Mouse (Mus musculus) adrenal gland, postnatal 36 days (tissue): ENCODE measurements around the gene Ptpn13. TPM values are rescaled to one million over a fixed set of nuclear protein-coding genes. Genes with fewer than 3 reads are reported as not detected.

Experiments used
- DNase-seq, 2 experiments: peaks; one replicate each; pipeline ENCODE4 v3.0.0; 2021; ENCODE audit warnings: mixed read lengths in 1 of 2
- long read RNA-seq, 2 experiments: library from polyadenylated mRNA; stranded (forward); transcript quantifications; one replicate each; pipeline ENCODE4 v2.0.0; 2021; ENCODE audit warnings: borderline sequencing depth in 2 of 2
- total RNA-seq, 2 experiments: library from RNA; stranded (reverse); gene quantifications; 2 replicates each; pipeline ENCODE4 v1.2.3; 2021

Ptpn13 gene
- 10 to 100 TPM; 18.7 to 42.8 TPM for total RNA-seq
- long read RNA-seq, experiment 1, partial matches to known transcripts = 2 of 14 reads
- long read RNA-seq, experiment 1, other reads (novel, unspliced or antisense) = 11 of 14 reads
- long read RNA-seq, experiment 2, partial matches to known transcripts = 1 of 8 reads
- long read RNA-seq, experiment 2, other reads (novel, unspliced or antisense) = 7 of 8 reads

GRCm38 (mm10) chr5:103424678-103425319 lies at the start of gene Ptpn13:
TSS of gene Ptpn13 (plus strand) at chr5:103425192.
- peak; percentile 99 for DNase-seq

GRCm38 (mm10) chr5:103375226-103375625 lies 49.8 kb upstream of the Ptpn13 start:
- DNase-seq = no peak

- DNase-seq = peak; percentile 12 to 34
Measured at GRCm38 (mm10) chr5:103376354-103377295, 48.4 kb upstream of the Ptpn13 start.

- no peak for DNase-seq
Measured at GRCm38 (mm10) chr5:103377493-103378130, 47.4 kb upstream of the Ptpn13 start.

GRCm38 (mm10) chr5:103380785-103381527 lies 44.0 kb upstream of the Ptpn13 start:
- no peak for DNase-seq

GRCm38 (mm10) chr5:103382951-103383350 lies 42.0 kb upstream of the Ptpn13 start:
- no peak for DNase-seq

- no peak for DNase-seq
Measured at GRCm38 (mm10) chr5:103384021-103384420, 41.0 kb upstream of the Ptpn13 start.

GRCm38 (mm10) chr5:103387540-103388026 lies 37.4 kb upstream of the Ptpn13 start:
- DNase-seq = peak; percentile 29 to 60

GRCm38 (mm10) chr5:103389415-103389814 lies 35.6 kb upstream of the Ptpn13 start:
- no peak for DNase-seq

- DNase-seq = no peak
Measured at GRCm38 (mm10) chr5:103393220-103393619, 31.8 kb upstream of the Ptpn13 start.

GRCm38 (mm10) chr5:103393752-103394151 lies 31.2 kb upstream of the Ptpn13 start:
- DNase-seq = no peak

GRCm38 (mm10) chr5:103395683-103396082 lies 29.3 kb upstream of the Ptpn13 start:
- peak in 1 of 2 experiments; percentile 21 for DNase-seq

GRCm38 (mm10) chr5:103397429-103397828 lies 27.6 kb upstream of the Ptpn13 start:
- no peak for DNase-seq

- DNase-seq = no peak
Measured at GRCm38 (mm10) chr5:103404213-103404968, 20.6 kb upstream of the Ptpn13 start.

GRCm38 (mm10) chr5:103405921-103406320 lies 19.1 kb upstream of the Ptpn13 start:
- DNase-seq = no peak

- DNase-seq = no peak
Measured at GRCm38 (mm10) chr5:103412020-103412747, 12.8 kb upstream of the Ptpn13 start.

GRCm38 (mm10) chr5:103414542-103414941 lies 10.4 kb upstream of the Ptpn13 start:
- DNase-seq = no peak

GRCm38 (mm10) chr5:103418009-103418408 lies 7.0 kb upstream of the Ptpn13 start:
- DNase-seq = no peak

GRCm38 (mm10) chr5:103418886-103419285 lies 6.1 kb upstream of the Ptpn13 start:
- no peak for DNase-seq

- peak in 1 of 2 experiments; percentile 18 for DNase-seq
Measured at GRCm38 (mm10) chr5:103420568-103420967, 4.4 kb upstream of the Ptpn13 start.
